Mouse (Mus musculus) midbrain, postnatal 0 days (tissue): Measurements from ENCODE around the gene Antxrl. TPM values are rescaled to one million over a fixed set of nuclear protein-coding genes. Genes with fewer than 3 reads are reported as not detected.
A peak's percentile ranks its signal among the peaks of the same experiment; 100 is the strongest.

Experiments
- ATAC-seq: fragments of 200-750 bp; cut with Nextera tagmentation; 2 replicates; pipeline ENCODE4 v1.8.0; 2017; ENCODE audit warnings: moderate number of reproducible peaks, mild to moderate bottlenecking, moderate TSS enrichment, moderate library complexity; ENCODE audit not compliant: low FRiP score
- DNase-seq: peaks from one replicate; pipeline ENCODE4 v3.0.0-alpha.2; 2015; ENCODE audit warnings: low spot score
- H3K27ac ChIP-seq: fragments of 300-500 bp; sonication (generic); 2 replicates; pipeline ENCODE4 v1.5.1; 2014; ENCODE audit warnings: low read depth, mild to moderate bottlenecking, low read length, mixed read lengths
- H3K27me3 ChIP-seq: fragments of 300-500 bp; sonication (generic); 2 replicates; pipeline ENCODE4 v1.6.1; 2014; ENCODE audit warnings: low read length, control low read depth, mixed read lengths; ENCODE audit not compliant: insufficient read depth
- H3K36me3 ChIP-seq: fragments of 300-500 bp; sonication (generic); 2 replicates; pipeline ENCODE4 v1.6.1; 2014; ENCODE audit warnings: low read length, control low read depth, mixed read lengths; ENCODE audit not compliant: insufficient read depth
- H3K4me1 ChIP-seq: fragments of 300-500 bp; sonication (generic); 2 replicates; pipeline ENCODE4 v1.6.1; 2014; ENCODE audit warnings: mild to moderate bottlenecking, control low read depth, antibody characterized with exemption, low read length, mixed read lengths; ENCODE audit not compliant: insufficient read depth
- H3K4me2 ChIP-seq: fragments of 300-500 bp; sonication (generic); 2 replicates; pipeline ENCODE4 v1.6.1; 2014; ENCODE audit warnings: low read depth, mild to moderate bottlenecking, low read length, mixed read lengths; ENCODE audit not compliant: poor library complexity, severe bottlenecking
- H3K4me3 ChIP-seq: fragments of 300-500 bp; sonication (generic); 2 replicates; pipeline ENCODE4 v1.5.1; 2014; ENCODE audit warnings: low read depth, mild to moderate bottlenecking, low read length, moderate library complexity
- H3K9ac ChIP-seq: fragments of 300-500 bp; sonication (generic); replicated peaks from 2 replicates; pipeline ENCODE4 v1.6.1; 2014; ENCODE audit warnings: mild to moderate bottlenecking, low read length, moderate library complexity, mixed read lengths; ENCODE audit not compliant: poor library complexity, severe bottlenecking
- H3K9me3 ChIP-seq: fragments of 300-500 bp; sonication (generic); 2 replicates; pipeline ENCODE4 v1.6.1; 2016; ENCODE audit warnings: low read length, control low read depth
- CTCF ChIP-seq: IDR thresholded peaks from 2 replicates; pipeline ENCODE4 v1.5.1; 2016; ENCODE audit warnings: antibody characterized with exemption, mild to moderate bottlenecking
- WGBS: fragments of 180-500 bp; shearing (Covaris S2); extraction: QIAGEN DNeasy Blood & Tissue Kit; methylation state at CpG from one replicate; pipeline ENCODE4 v1.1.7; 2014; 5-methylcytosine and 5-hydroxymethylcytosine counted together
- polyA plus RNA-seq: library from polyadenylated mRNA; unstranded; fragments of >200 nt; fragmentation: Nextera tagmentation; extraction: Ambion mirVana; gene quantifications from 2 replicates; pipeline ENCODE4 v1.2.1, GENCODE M21; 2015
- total RNA-seq: library from RNA; depleted of rRNA; stranded (reverse); fragments of >200 nt; gene quantifications from 2 replicates; pipeline ENCODE4 v1.2.3, GENCODE M21; 2014

The Antxrl gene
- total and polyA plus RNA-seq, 2 experiments from 2014 or later = not detected

- no peak overlapping the region for H3K9ac ChIP-seq
- DNase-seq = no peak
These were observed 54.0 kb downstream of the Antxrl start for GRCm38 (mm10) chr14:34106389-34107062.

GRCm38 (mm10) chr14:34107594-34107993 is 55.1 kb downstream of the Antxrl start:
- H3K4me1 ChIP-seq = no peaks in the 10 kb centered on the region
- H3K4me2 ChIP-seq = no peak overlapping the region
- no peak for ATAC-seq
- no peak for TF ChIP-seq CTCF
- no peak overlapping the region for H3K9ac ChIP-seq
- H3K4me3 ChIP-seq = no peak overlapping the region
- WGBS = 78% methylated on average over 4 of the region's 4 CpGs
- no peak overlapping the region for H3K27ac ChIP-seq
- no peak for DNase-seq
- H3K27me3 ChIP-seq = no peaks in the 10 kb centered on the region
- no peaks in the 10 kb centered on the region for H3K9me3 ChIP-seq
- H3K36me3 ChIP-seq = no peaks in the 10 kb centered on the region

More at GRCm38 (mm10) chr14:34106389-34107062, 54.0 kb downstream of the Antxrl start:
- H3K4me2 ChIP-seq = no peak overlapping the region
- peak; percentile 58 for TF ChIP-seq CTCF
- ATAC-seq = no peak
- no peak overlapping the region for H3K27ac ChIP-seq
- H3K36me3 ChIP-seq = no peaks in the 10 kb centered on the region
- no peaks in the 10 kb centered on the region for H3K4me1 ChIP-seq
- H3K4me3 ChIP-seq = no peak overlapping the region
- WGBS = 62% methylated on average over 11 of the region's 12 CpGs
- H3K27me3 ChIP-seq = no peaks in the 10 kb centered on the region
- no peaks in the 10 kb centered on the region for H3K9me3 ChIP-seq

GRCm38 (mm10) chr14:34114311-34114710 is 61.8 kb downstream of the Antxrl start:
- Histone ChIP-seq H3K9ac (no peak overlapping the region), H3K4me2 (no peak overlapping the region), H3K27ac (no peak overlapping the region), H3K4me3 (no peak overlapping the region), H3K27me3 (no peaks in the 10 kb centered on the region), H3K36me3 (no peaks in the 10 kb centered on the region), H3K4me1 (no peaks in the 10 kb centered on the region), H3K9me3 (no peaks in the 10 kb centered on the region)
- TF ChIP-seq CTCF = no peak
- ATAC-seq (no peak), DNase-seq (no peak)
- 89% methylated on average over 4 of the region's 4 CpGs for WGBS

GRCm38 (mm10) chr14:34119046-34119723 is 66.7 kb downstream of the Antxrl start:
- H3K36me3 ChIP-seq = no peaks in the 10 kb centered on the region
- no peak for TF ChIP-seq CTCF
- WGBS = 84% methylated on average over 7 of the region's 7 CpGs
- H3K27ac ChIP-seq = no peak overlapping the region
- DNase-seq = no peak
- no peak overlapping the region for H3K4me3 ChIP-seq
- no peak overlapping the region for H3K9ac ChIP-seq
- no peak for ATAC-seq
- no peaks in the 10 kb centered on the region for H3K4me1 ChIP-seq
- no peaks in the 10 kb centered on the region for H3K27me3 ChIP-seq
- no peaks in the 10 kb centered on the region for H3K9me3 ChIP-seq
- no peak overlapping the region for H3K4me2 ChIP-seq

- ATAC-seq (no peak), DNase-seq (no peak)
- no peaks in the 10 kb centered on the region for H3K36me3 ChIP-seq
- no peaks in the 10 kb centered on the region for H3K9me3 ChIP-seq
- H3K9ac ChIP-seq = no peak overlapping the region
- H3K27ac ChIP-seq = no peak overlapping the region
- no peak for TF ChIP-seq CTCF
- no peaks in the 10 kb centered on the region for H3K4me1 ChIP-seq
- WGBS = 86% methylated on average over 12 of the region's 12 CpGs
- H3K4me2 ChIP-seq = no peak overlapping the region
- H3K4me3 ChIP-seq = no peak overlapping the region
- H3K27me3 ChIP-seq = no peaks in the 10 kb centered on the region
These were observed 67.8 kb downstream of the Antxrl start for GRCm38 (mm10) chr14:34120016-34120910.
